Mouse (Mus musculus) heart, embryonic 15.5 days (tissue): Measurements from ENCODE around the gene Stpg4. TPM values are rescaled to one million over a fixed set of nuclear protein-coding genes. Genes with fewer than 3 reads are reported as not detected.

Experiments used
- ATAC-seq: fragments of 200-750 bp; cut with Nextera tagmentation; replicated peaks from 2 replicates; pipeline ENCODE4 v1.8.0; 2017; ENCODE audit warnings: low read depth, moderate TSS enrichment; ENCODE audit not compliant: insufficient number of reproducible peaks, insufficient read depth, low FRiP score
- H3K27ac ChIP-seq: fragments of 300-500 bp; sonication (generic); 2 replicates; pipeline ENCODE4 v1.5.1; 2015; ENCODE audit warnings: mild to moderate bottlenecking, inconsistent platforms
- H3K27me3 ChIP-seq: fragments of 300-500 bp; sonication (generic); 2 replicates; pipeline ENCODE4 v1.6.1; 2015; ENCODE audit warnings: inconsistent platforms
- H3K36me3 ChIP-seq: fragments of 300-500 bp; sonication (generic); 2 replicates; pipeline ENCODE4 v1.6.1; 2015; ENCODE audit warnings: mild to moderate bottlenecking, inconsistent platforms
- H3K4me1 ChIP-seq: fragments of 300-500 bp; sonication (generic); replicated peaks from 2 replicates; pipeline ENCODE4 v1.6.1; 2015; ENCODE audit warnings: inconsistent platforms
- H3K4me2 ChIP-seq: fragments of 300-500 bp; sonication (generic); 2 replicates; pipeline ENCODE4 v1.6.1; 2015; ENCODE audit warnings: inconsistent platforms, mild to moderate bottlenecking, moderate library complexity
- H3K4me3 ChIP-seq: fragments of 300-500 bp; sonication (generic); 2 replicates; pipeline ENCODE4 v1.5.1; 2015; ENCODE audit warnings: mild to moderate bottlenecking, inconsistent platforms
- H3K9ac ChIP-seq: fragments of 300-500 bp; sonication (generic); 2 replicates; pipeline ENCODE4 v1.6.1; 2015; ENCODE audit warnings: mild to moderate bottlenecking, inconsistent platforms
- H3K9me3 ChIP-seq: fragments of 300-500 bp; sonication (generic); replicated peaks from 2 replicates; pipeline ENCODE4 v1.6.1; 2016; ENCODE audit warnings: inconsistent platforms
- WGBS: fragments of 180-500 bp; shearing (Covaris S2); methylation state at CpG from one replicate; pipeline ENCODE4 v1.1.7; 2015; ENCODE audit warnings: mixed read lengths; 5-methylcytosine and 5-hydroxymethylcytosine counted together
- polyA plus RNA-seq: library from polyadenylated mRNA; unstranded; fragments of >200 nt; fragmentation: Nextera tagmentation; extraction: Ambion mirVana; gene quantifications from 2 replicates; pipeline ENCODE4 v1.2.1, GENCODE M21; 2015

Gene Stpg4
- polyA plus RNA-seq, 1 experiment from 2014 or later: not detected

DNA sequence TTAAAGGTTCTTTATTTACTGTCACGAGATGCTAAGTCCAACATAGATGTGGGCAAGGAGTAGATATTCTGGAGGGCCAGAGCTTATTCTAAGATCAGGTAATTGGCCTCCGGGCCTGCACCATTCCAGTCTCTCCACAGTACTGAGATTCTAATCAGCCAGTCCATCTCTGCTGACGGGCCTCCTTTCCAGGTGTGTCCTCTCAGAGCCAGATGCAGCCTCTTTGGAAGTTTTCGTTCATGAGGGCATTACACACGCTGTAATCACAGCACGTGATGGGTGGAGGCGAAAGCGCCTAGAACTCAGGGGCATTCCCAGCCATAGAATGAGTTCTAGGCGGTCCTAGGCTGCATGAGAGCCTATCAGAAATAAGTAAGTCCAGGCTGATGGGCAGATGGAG is 70.0 kb downstream of the Stpg4 start:
- no peak overlapping the region for H3K4me2 ChIP-seq
- H3K27ac ChIP-seq: no peak overlapping the region
- no peaks in the 10 kb centered on the region for H3K36me3 ChIP-seq
- 83% methylated on average over 9 of the region's 9 CpGs for WGBS
- H3K4me1 ChIP-seq: peaks cover 5% of the 10 kb centered on the region
- no peak overlapping the region for H3K4me3 ChIP-seq
- H3K9me3 ChIP-seq: no peaks in the 10 kb centered on the region
- H3K27me3 ChIP-seq: no peaks in the 10 kb centered on the region
- H3K9ac ChIP-seq: no peak overlapping the region
- ATAC-seq: no peak

DNA sequence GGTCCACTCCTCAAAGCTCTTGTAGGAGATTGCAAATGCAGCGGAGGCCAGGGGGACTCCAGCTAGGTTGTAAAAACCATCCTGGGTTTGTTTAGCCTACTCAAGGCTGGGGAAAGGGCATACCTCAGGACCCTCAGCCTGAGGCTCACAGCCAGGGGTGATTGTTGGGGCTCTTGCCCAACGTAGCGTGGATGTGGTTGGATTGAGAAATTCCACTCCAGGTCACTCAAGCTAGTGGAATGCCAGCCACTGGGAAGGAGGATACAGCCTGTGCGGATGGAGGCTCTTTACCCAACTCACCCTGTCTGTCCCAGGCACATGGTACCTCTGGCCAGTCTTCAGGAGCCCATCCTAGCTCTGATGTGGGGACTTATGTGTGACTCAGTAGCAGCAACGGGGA is 71.3 kb downstream of the Stpg4 start:
- WGBS: 91% methylated on average over 5 of the region's 5 CpGs
- H3K9ac ChIP-seq: no peak overlapping the region

GRCm38 (mm10) chr17:87355456-87355855 is 72.1 kb downstream of the Stpg4 start:
- WGBS: 53% methylated on average over 8 of the region's 8 CpGs
- Histone ChIP-seq H3K4me1 (peaks cover 24% of the 10 kb centered on the region), H3K9me3 (no peaks in the 10 kb centered on the region), H3K27me3 (no peaks in the 10 kb centered on the region), H3K36me3 (no peaks in the 10 kb centered on the region), H3K4me2 (no peak overlapping the region), H3K27ac (no peak overlapping the region), H3K9ac (no peak overlapping the region), H3K4me3 (no peak overlapping the region)
- no peak for ATAC-seq

More for the DNA sequence above, 71.3 kb downstream of the Stpg4 start:
- peaks cover 16% of the 10 kb centered on the region for H3K4me1 ChIP-seq
- no peaks in the 10 kb centered on the region for H3K27me3 ChIP-seq
- H3K9me3 ChIP-seq: no peaks in the 10 kb centered on the region
- no peak overlapping the region for H3K4me3 ChIP-seq
- H3K36me3 ChIP-seq: no peaks in the 10 kb centered on the region
- no peak overlapping the region for H3K4me2 ChIP-seq
- no peak for ATAC-seq
- H3K27ac ChIP-seq: no peak overlapping the region

DNA sequence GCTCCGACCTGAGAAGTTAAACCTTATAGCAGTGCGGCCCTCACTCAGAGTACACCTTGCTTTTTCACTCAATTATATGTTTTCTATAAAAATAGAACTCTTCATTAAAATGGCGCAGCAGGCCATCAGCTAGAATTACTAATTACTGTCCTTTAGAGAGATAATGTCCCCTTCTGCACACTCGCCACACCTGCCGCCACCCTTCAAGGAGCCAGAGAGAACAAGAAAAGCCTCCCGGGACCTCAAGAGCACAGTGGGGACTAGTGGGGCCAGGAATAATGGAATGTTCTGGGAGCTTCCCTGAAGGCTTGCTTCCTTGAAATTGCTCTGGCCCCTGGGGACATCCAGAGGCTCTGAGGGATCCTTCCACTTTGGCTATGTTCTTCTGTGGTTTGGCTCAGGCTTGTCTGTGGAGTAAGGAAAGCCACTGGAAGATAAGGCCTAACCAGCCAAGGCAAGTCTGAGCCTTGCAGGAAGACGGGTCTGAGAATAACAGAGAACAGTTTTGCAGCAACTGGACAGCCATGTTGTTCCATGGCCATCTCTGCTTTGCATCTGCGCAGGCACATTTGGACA is 73.7 kb downstream of the Stpg4 start:
- 89% methylated on average over 8 of the region's 8 CpGs for WGBS
- Histone ChIP-seq H3K4me1 (peaks cover 26% of the 10 kb centered on the region), H3K9ac (no peak overlapping the region), H3K9me3 (no peaks in the 10 kb centered on the region), H3K27me3 (no peaks in the 10 kb centered on the region), H3K36me3 (no peaks in the 10 kb centered on the region), H3K4me3 (no peak overlapping the region), H3K27ac (no peak overlapping the region), H3K4me2 (no peak overlapping the region)
- ATAC-seq: no peak

DNA sequence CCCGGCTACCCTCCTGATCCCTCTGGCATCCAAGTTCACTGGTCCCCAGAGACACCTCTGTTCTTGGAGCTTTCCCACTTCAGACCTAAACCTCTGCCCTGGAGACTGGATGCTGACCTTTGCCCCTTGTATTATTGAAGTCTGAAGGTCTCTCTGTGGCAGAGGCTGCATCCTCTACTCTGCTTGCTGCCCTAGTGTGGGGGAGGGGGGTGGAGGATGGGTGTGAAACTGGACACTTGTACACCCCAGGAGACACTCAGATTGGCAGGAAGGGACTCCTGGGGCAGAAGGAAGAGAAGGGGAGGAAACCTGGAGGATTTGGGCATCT is 74.7 kb downstream of the Stpg4 start:
- Histone ChIP-seq H3K36me3 (no peaks in the 10 kb centered on the region), H3K4me1 (peaks cover 32% of the 10 kb centered on the region), H3K4me3 (no peak overlapping the region), H3K4me2 (no peak overlapping the region), H3K27me3 (no peaks in the 10 kb centered on the region), H3K27ac (no peak overlapping the region), H3K9ac (no peak overlapping the region), H3K9me3 (no peaks in the 10 kb centered on the region)
- 65% methylated on average over 1 of the region's 1 CpGs for WGBS
- no peak for ATAC-seq

- Histone ChIP-seq H3K27ac (peak overlapping the region; percentile 79), H3K36me3 (no peaks in the 10 kb centered on the region), H3K9ac (0 out of 2 replicates have a peak overlapping the region, but pooled peaks have one; percentile 18), H3K4me2 (peak overlapping the region; percentile 49; the same call in 1 of the 2 replicates), H3K9me3 (no peaks in the 10 kb centered on the region), H3K27me3 (no peaks in the 10 kb centered on the region), H3K4me3 (no peak overlapping the region), H3K4me1 (peaks cover 32% of the 10 kb centered on the region)
- 47% methylated on average over 16 of the region's 16 CpGs for WGBS
- ATAC-seq: no peak
Observed at GRCm38 (mm10) chr17:87352106-87352897, 75.2 kb downstream of the Stpg4 start.

- Histone ChIP-seq H3K4me2 (peak overlapping the region; percentile 49), H3K27ac (peak overlapping the region; percentile 79), H3K9ac (0 out of 2 replicates have a peak overlapping the region, but pooled peaks have one; percentile 18), H3K36me3 (no peaks in the 10 kb centered on the region), H3K27me3 (no peaks in the 10 kb centered on the region), H3K4me3 (0 out of 2 replicates have a peak overlapping the region, but pooled peaks have one; percentile 7), H3K4me1 (peaks cover 32% of the 10 kb centered on the region), H3K9me3 (no peaks in the 10 kb centered on the region)
- ATAC-seq: peak; percentile 60
- WGBS: 24% methylated on average over 20 of the region's 20 CpGs
Observed at GRCm38 (mm10) chr17:87351241-87352105, 76.1 kb downstream of the Stpg4 start.

DNA sequence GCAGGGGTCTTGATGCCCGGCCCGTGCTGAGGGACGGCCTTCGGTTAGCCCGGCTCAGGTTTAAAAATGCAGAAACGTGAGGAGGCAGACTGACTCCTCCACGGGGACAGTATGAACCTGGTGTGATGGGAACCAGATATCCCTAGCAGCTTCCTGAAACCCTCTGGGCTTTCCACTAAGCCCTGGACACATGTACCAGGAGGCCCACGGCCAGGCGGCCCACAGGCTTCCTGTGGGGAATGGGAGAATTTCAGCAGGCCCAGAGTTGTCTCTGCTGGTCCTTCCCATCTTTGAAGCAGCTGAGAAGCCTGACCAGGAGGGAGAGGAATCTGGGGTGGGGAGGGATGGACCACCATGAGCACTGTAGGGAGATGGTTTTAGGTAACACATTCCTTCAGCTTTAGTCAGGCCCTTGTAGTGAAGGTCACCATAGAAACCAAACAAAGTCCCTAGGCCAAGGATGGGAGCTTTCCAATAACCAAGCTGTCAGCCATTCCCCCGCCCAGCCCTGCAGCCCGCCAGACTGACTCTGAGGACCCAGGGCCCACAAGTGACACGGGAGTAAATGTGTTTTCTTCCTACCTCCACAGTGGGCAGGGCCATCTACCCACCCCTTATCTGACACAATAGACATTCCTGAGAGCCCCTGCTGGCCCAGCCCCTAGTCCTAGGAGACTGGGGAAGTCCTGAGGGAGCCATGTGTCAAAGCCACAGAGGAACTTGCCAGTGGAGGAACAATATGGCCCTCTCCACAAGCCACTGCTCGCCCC is 76.9 kb downstream of the Stpg4 start:
- peak overlapping the region; percentile 79 for H3K27ac ChIP-seq
- WGBS: 43% methylated on average over 13 of the region's 13 CpGs
- H3K4me1 ChIP-seq: peaks cover 32% of the 10 kb centered on the region
- peak overlapping the region; percentile 49 for H3K4me2 ChIP-seq
- no peaks in the 10 kb centered on the region for H3K9me3 ChIP-seq
- no peak overlapping the region for H3K9ac ChIP-seq
- no peaks in the 10 kb centered on the region for H3K27me3 ChIP-seq
- no peak for ATAC-seq
- no peaks in the 10 kb centered on the region for H3K36me3 ChIP-seq
- no peak overlapping the region for H3K4me3 ChIP-seq

DNA sequence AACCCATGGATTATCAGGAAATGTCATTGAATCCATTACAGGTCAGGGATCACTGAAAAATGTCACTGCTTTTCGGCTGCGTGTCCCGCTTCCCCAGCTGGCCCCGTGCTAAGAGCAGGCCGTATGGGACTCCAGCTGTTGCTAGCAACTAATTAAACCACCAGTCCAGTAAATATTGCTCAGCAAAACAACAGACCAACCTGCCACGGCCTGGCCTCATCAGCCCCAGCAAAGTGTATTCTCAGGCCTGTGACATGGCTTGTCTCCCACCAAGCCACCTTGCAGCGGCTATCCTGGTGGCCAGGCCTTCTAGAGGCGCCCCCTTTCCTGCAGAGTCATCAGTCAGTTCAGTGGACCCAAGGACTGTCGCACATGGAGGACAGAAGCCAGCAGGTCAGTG is 78.0 kb downstream of the Stpg4 start:
- H3K4me1 ChIP-seq: peaks cover 32% of the 10 kb centered on the region
- H3K4me2 ChIP-seq: no peak overlapping the region
- H3K36me3 ChIP-seq: no peaks in the 10 kb centered on the region
- H3K27ac ChIP-seq: no peak overlapping the region
- ATAC-seq: no peak
- H3K9ac ChIP-seq: no peak overlapping the region
- H3K4me3 ChIP-seq: no peak overlapping the region
- H3K9me3 ChIP-seq: no peaks in the 10 kb centered on the region
- no peaks in the 10 kb centered on the region for H3K27me3 ChIP-seq
- 90% methylated on average over 9 of the region's 9 CpGs for WGBS

DNA sequence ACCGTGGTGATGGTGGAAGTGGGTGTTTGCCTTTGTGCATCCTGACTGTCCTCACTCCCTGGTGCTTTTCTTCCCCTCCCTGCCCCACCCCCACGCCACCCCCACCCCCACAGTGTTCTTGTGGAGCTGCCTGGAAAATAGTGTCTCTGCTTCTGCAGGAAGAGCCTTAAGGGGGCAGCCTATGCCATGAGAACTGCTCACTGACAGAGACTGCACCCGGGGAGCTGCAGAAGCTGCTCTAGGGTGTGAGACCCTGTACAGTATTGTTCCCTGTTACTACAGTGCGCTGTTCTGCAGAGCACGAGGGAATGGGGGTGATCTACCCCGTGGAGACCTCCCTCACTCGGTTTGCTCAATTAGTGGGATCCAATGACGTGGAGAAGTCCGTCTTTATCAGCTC is 78.5 kb downstream of the Stpg4 start:
- no peak overlapping the region for H3K27ac ChIP-seq
- H3K4me3 ChIP-seq: no peak overlapping the region
- H3K27me3 ChIP-seq: no peaks in the 10 kb centered on the region
- no peaks in the 10 kb centered on the region for H3K9me3 ChIP-seq
- no peak for ATAC-seq
- WGBS: 45% methylated on average over 9 of the region's 9 CpGs
- no peaks in the 10 kb centered on the region for H3K36me3 ChIP-seq
- H3K9ac ChIP-seq: no peak overlapping the region
- H3K4me1 ChIP-seq: peaks cover 32% of the 10 kb centered on the region
- H3K4me2 ChIP-seq: no peak overlapping the region

GRCm38 (mm10) chr17:87348353-87348752 is 79.2 kb downstream of the Stpg4 start:
- ATAC-seq: no peak
- H3K27me3 ChIP-seq: no peaks in the 10 kb centered on the region
- peaks cover 32% of the 10 kb centered on the region for H3K4me1 ChIP-seq
- H3K9me3 ChIP-seq: no peaks in the 10 kb centered on the region
- H3K27ac ChIP-seq: no peak overlapping the region
- H3K4me3 ChIP-seq: no peak overlapping the region
- H3K4me2 ChIP-seq: no peak overlapping the region
- no peaks in the 10 kb centered on the region for H3K36me3 ChIP-seq
- no peak overlapping the region for H3K9ac ChIP-seq
- 39% methylated on average over 9 of the region's 9 CpGs for WGBS
